Mouse (Mus musculus) limb, embryonic 15.5 days (tissue): ENCODE data around the gene Mtmr2. TPM values are rescaled to one million over a fixed set of nuclear protein-coding genes. Genes with fewer than 3 reads are reported as not detected.
"Not testable (repeated sequence)": the region's sequence is repeated elsewhere in the genome, so short reads cannot be mapped to it uniquely, and the experiment has no call there.

Experiments used
- ATAC-seq: fragments of 200-750 bp; cut with Nextera tagmentation; 2 replicates; pipeline ENCODE4 v1.8.0; 2017; ENCODE audit warnings: low read depth, moderate TSS enrichment; ENCODE audit not compliant: insufficient number of reproducible peaks, low FRiP score, low TSS enrichment
- H3K27ac ChIP-seq: fragments of 300-500 bp; sonication (generic); 2 replicates; pipeline ENCODE4 v1.5.1; 2015; ENCODE audit warnings: moderate library complexity, mild to moderate bottlenecking, inconsistent platforms
- H3K27me3 ChIP-seq: fragments of 300-500 bp; sonication (generic); 2 replicates; pipeline ENCODE4 v1.6.1; 2015; ENCODE audit warnings: inconsistent platforms
- H3K36me3 ChIP-seq: fragments of 300-500 bp; sonication (generic); 2 replicates; pipeline ENCODE4 v1.6.1; 2015; ENCODE audit warnings: inconsistent platforms
- H3K4me1 ChIP-seq: fragments of 300-500 bp; sonication (generic); 2 replicates; pipeline ENCODE4 v1.6.1; 2015; ENCODE audit warnings: inconsistent platforms
- H3K4me2 ChIP-seq: fragments of 300-500 bp; sonication (generic); 2 replicates; pipeline ENCODE4 v1.6.1; 2015; ENCODE audit warnings: mild to moderate bottlenecking, inconsistent platforms
- H3K4me3 ChIP-seq: fragments of 300-500 bp; sonication (generic); 2 replicates; pipeline ENCODE4 v1.5.1; 2015; ENCODE audit warnings: mild to moderate bottlenecking, inconsistent platforms
- H3K9ac ChIP-seq: fragments of 300-500 bp; sonication (generic); 2 replicates; pipeline ENCODE4 v1.6.1; 2015; ENCODE audit warnings: inconsistent platforms
- H3K9me3 ChIP-seq: fragments of 300-500 bp; sonication (generic); 2 replicates; pipeline ENCODE4 v1.6.1; 2016; ENCODE audit warnings: inconsistent platforms
- WGBS: fragments of 180-500 bp; shearing (Covaris S2); methylation state at CpG from one replicate; pipeline ENCODE4 v1.1.7; 2015; 5-methylcytosine and 5-hydroxymethylcytosine counted together
- polyA plus RNA-seq: library from polyadenylated mRNA; unstranded; fragments of >200 nt; fragmentation: Nextera tagmentation; extraction: Ambion mirVana; gene quantifications from 2 replicates; pipeline ENCODE4 v1.2.1, GENCODE M21; 2015

Gene Mtmr2
- polyA plus RNA-seq, 1 experiment from 2014 or later = 76.1 TPM

DNA sequence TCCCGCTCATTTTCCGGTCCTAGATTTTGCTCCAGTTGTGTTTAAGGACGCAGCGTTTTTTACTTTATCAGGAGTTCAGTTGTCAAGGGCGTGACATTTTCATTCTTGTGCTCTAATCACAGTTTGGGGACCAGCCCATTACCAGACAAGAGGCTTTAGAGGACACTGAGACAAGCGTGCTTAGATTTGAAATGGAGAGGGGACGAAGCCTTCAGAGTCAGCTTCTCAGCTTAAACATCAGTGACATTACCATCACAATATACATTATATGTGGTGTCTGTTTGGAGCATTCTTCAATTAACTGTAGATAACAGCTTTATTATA, 1.4 kb downstream of the Mtmr2 start:
- Histone ChIP-seq H3K36me3 (no peaks in the 10 kb centered on the region), H3K27me3 (no peaks in the 10 kb centered on the region), H3K4me1 (peaks cover 6% of the 10 kb centered on the region), H3K4me2 (peak overlapping the region; percentile 57), H3K9me3 (no peaks in the 10 kb centered on the region), H3K9ac (peak overlapping the region; percentile 98), H3K27ac (peak overlapping the region; percentile 94), H3K4me3 (peak overlapping the region; percentile 99)
- ATAC-seq = no peak
- 4% methylated on average over 7 of the region's 7 CpGs for WGBS

DNA sequence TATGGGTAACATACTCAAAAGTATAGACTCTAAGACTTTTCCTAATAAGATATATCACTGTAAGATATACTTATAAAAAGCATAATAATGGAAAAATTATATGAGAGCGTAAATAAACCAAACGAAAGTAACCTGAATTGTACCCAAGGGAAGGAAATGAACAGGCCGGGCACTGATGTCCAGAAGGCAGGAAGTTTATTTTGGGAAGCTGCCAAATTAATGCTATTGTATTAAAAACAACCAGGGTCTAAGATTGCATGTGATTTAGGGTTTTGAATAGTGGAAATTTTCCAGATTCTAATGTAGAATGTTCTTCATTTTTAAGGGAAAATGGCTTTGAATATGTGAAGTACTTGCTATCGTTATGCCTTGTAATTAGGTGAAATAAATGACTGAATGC, 4.3 kb downstream of the Mtmr2 start:
- Histone ChIP-seq H3K4me1 (peaks cover 6% of the 10 kb centered on the region), H3K4me2 (no peak overlapping the region), H3K9ac (no peak overlapping the region), H3K4me3 (no peak overlapping the region), H3K36me3 (no peaks in the 10 kb centered on the region), H3K27ac (no peak overlapping the region), H3K27me3 (no peaks in the 10 kb centered on the region), H3K9me3 (no peaks in the 10 kb centered on the region)
- 74% methylated on average over 4 of the region's 4 CpGs for WGBS
- no peak for ATAC-seq

DNA sequence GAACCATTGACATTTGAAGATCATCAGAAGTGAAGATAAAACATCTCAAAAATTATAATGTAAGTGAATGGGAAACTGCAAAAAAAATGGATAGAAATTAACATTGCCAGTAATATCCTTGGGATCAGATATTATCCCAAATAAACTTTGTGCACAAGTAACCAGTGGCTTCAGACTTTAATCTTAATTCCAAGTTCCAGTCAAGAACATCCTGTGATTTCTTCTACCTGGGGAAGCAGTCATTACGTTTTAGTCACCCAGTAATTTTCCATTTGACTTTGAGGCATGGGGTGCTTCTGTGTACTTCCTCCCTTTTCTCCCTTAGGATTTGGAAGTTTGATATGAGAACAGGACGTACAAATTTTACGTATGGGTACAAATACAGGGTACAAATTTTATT, 12.2 kb downstream of the Mtmr2 start:
- Histone ChIP-seq H3K27me3 (no peaks in the 10 kb centered on the region), H3K36me3 (peaks cover 5% of the 10 kb centered on the region; the same call in 1 of the 2 replicates), H3K9me3 (no peaks in the 10 kb centered on the region), H3K4me2 (no peak overlapping the region), H3K4me1 (no peaks in the 10 kb centered on the region), H3K9ac (no peak overlapping the region), H3K4me3 (no peak overlapping the region), H3K27ac (no peak overlapping the region)
- no peak for ATAC-seq
- 88% methylated on average over 3 of the region's 3 CpGs for WGBS

DNA sequence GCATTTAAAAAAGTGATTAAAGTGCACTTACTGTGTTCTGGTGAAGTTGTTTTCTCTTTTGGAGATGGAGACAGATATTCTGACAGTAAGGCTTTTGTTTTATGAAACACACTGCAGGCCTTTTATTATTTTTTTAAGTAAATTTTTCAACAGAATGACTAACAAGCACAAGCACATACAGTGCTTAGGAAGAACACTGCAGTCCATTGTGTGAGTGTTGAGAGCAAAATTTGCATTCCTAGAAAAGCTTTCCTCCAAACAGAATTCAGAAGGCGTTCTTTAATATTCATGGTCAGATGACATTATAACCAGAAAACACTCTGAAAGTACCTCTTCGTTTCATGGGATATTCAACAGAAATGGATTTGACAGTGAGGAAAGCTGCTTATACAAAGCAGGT, 17.4 kb downstream of the Mtmr2 start:
- H3K27me3 ChIP-seq = no peaks in the 10 kb centered on the region
- H3K27ac ChIP-seq = no peak overlapping the region
- H3K4me2 ChIP-seq = no peak overlapping the region
- H3K9me3 ChIP-seq = no peaks in the 10 kb centered on the region
- H3K9ac ChIP-seq = no peak overlapping the region
- H3K4me3 ChIP-seq = no peak overlapping the region
- no peaks in the 10 kb centered on the region for H3K36me3 ChIP-seq
- no peaks in the 10 kb centered on the region for H3K4me1 ChIP-seq
- no peak for ATAC-seq
- whole genome bisulfite sequencing = 80% methylated on average over 2 of the region's 2 CpGs

DNA sequence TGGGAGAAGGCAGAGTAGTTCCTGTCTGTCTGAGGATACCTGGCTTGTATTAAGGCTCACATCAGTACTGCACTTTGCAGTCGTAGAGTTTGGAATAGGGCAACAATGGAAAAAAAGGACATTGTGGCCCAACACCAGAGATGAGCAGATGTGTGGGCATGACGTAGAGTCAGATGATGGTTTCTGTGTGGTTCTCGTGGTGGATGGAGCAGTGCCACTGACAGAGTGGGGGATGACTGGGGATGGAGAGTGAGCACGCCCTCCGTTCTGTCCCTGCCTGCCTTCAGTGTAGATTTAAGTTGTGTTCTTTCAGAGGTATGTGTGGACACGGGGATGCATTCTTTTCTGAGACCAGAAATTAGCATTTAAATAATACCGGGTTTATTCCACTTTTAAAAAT, 18.4 kb downstream of the Mtmr2 start:
- Histone ChIP-seq H3K9ac (no peak overlapping the region), H3K4me3 (no peak overlapping the region), H3K4me1 (no peaks in the 10 kb centered on the region), H3K27me3 (no peaks in the 10 kb centered on the region), H3K9me3 (no peaks in the 10 kb centered on the region), H3K4me2 (no peak overlapping the region), H3K36me3 (no peaks in the 10 kb centered on the region), H3K27ac (no peak overlapping the region)
- WGBS = 89% methylated on average over 7 of the region's 7 CpGs
- ATAC-seq = no peak

DNA sequence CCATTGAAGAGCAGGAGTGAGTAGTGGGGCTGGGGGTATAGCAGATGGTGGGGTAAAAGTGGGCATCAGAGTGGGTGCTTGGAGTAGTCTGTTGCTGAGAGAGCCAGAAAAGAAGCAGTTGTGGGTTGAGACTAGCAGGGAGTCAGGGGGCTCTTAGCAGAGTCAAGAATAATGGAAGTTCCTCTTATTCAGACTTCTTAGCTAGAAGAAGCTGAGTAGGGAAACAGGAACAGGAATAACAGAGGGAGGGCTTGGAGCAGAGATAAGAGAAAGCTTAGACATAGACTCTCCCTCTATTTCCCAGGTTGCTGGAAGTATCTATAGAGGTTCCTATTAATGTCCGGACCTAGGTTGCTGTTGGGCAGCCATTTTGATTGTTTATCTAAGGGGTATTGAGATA, 26.5 kb downstream of the Mtmr2 start:
- H3K4me3 ChIP-seq = no peak overlapping the region

DNA sequence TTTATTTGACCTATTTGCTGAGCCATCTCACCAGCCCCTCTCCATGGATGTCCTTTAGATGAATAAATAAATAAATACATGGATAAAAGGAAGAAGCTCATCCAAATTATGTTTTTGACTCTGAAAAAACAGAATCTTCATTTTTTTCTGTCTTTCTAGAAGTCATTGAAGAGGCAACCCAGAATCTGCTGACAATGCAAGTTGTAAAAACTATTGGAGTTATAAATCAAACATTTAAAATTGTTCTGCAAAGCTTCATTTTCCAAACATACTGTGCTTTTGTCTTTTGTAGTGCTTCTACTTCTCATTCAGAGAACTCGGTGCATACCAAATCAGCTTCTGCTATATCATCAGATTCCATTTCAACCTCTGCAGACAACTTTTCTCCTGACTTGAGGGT, 33.8 kb downstream of the Mtmr2 start:
- Histone ChIP-seq H3K9me3 (no peaks in the 10 kb centered on the region), H3K4me2 (no peak overlapping the region), H3K4me3 (no peak overlapping the region), H3K9ac (no peak overlapping the region), H3K27me3 (no peaks in the 10 kb centered on the region), H3K27ac (no peak overlapping the region), H3K4me1 (no peaks in the 10 kb centered on the region), H3K36me3 (peaks cover 19% of the 10 kb centered on the region)
- WGBS = 91% methylated on average over 1 of the region's 1 CpGs
- no peak for ATAC-seq

More for the DNA sequence above, 26.5 kb downstream of the Mtmr2 start:
- no peaks in the 10 kb centered on the region for H3K27me3 ChIP-seq
- H3K9ac ChIP-seq = no peak overlapping the region
- H3K4me1 ChIP-seq = no peaks in the 10 kb centered on the region
- no peak overlapping the region for H3K4me2 ChIP-seq
- no peak for ATAC-seq
- H3K36me3 ChIP-seq = no peaks in the 10 kb centered on the region
- 93% methylated on average over 1 of the region's 1 CpGs for WGBS
- no peaks in the 10 kb centered on the region for H3K9me3 ChIP-seq
- H3K27ac ChIP-seq = no peak overlapping the region

DNA sequence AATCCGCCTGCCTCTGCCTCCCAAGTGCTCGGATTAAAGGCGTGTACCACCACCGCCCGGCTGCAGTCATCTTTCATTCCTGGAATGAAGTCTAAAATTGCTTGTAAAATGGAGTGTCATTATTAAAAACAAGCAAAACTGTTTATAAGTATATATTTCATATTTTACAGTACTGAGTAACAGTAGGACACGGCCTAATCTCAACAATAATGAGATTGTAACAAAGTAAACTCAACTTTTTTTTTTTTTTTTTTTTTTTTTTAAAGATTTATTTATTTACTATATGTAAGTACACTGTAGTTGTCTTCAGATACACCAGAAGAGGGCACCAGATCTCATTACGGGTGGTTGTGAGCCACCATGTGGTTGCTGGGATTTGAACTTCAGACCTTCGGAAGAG, 42.7 kb downstream of the Mtmr2 start:
- not testable (repeated sequence) for H3K9ac ChIP-seq, H3K4me3 ChIP-seq, H3K4me1 ChIP-seq, H3K4me2 ChIP-seq, ATAC-seq, H3K27me3 ChIP-seq, H3K27ac ChIP-seq, H3K9me3 ChIP-seq
- peaks cover 65% of the 10 kb centered on the region for H3K36me3 ChIP-seq
- 94% methylated on average over 8 of the region's 8 CpGs for WGBS

DNA sequence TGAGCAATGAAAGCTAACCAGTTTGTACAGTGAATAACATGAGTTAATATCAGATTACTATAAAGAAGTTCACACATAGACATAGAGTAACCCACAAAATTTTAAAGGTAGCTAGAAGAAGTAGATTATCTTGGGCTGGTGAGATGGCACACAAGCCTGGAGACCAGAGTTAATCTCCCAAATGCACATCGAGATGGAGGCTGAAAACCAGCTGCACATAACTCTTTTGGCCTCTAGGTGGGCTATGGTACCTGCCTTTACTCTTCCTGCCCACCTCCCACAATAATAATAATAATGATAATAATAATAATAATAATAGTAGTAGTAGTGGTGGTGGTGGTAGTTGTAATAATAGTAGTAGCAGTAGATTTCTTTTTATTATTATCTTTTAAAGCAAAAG, 46.1 kb downstream of the Mtmr2 start:
- no peaks in the 10 kb centered on the region for H3K27me3 ChIP-seq
- H3K36me3 ChIP-seq = peaks cover 61% of the 10 kb centered on the region
- no peak overlapping the region for H3K27ac ChIP-seq
- no peaks in the 10 kb centered on the region for H3K4me1 ChIP-seq
- 88% methylated on average over 1 of the region's 1 CpGs for WGBS
- no peak for ATAC-seq
- H3K4me3 ChIP-seq = no peak overlapping the region
- no peak overlapping the region for H3K9ac ChIP-seq
- no peaks in the 10 kb centered on the region for H3K9me3 ChIP-seq
- no peak overlapping the region for H3K4me2 ChIP-seq

DNA sequence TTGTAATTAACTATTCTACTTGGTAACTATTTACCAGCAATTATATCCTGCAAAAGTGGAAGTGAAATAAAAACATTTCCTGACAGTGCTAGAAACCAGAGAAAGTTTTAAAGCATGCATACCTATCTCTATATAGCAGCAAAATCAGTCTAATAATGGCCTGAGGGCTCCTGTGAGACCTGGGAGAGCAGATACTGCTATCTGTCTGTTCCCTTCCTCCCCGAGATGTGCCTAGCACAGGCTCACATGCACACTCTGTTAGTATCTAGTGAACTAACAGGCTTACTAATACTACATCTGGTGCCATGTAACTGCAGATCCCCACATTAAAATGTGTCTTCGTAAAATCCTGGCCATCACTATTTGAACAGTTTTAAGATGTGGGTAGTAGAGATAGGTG, 46.5 kb downstream of the Mtmr2 start:
- H3K27ac ChIP-seq = no peak overlapping the region
- H3K36me3 ChIP-seq = peaks cover 61% of the 10 kb centered on the region
- no peaks in the 10 kb centered on the region for H3K27me3 ChIP-seq
- WGBS = 81% methylated on average over 2 of the region's 2 CpGs
- no peak overlapping the region for H3K4me2 ChIP-seq
- no peaks in the 10 kb centered on the region for H3K4me1 ChIP-seq
- no peak for ATAC-seq
- no peak overlapping the region for H3K4me3 ChIP-seq
- H3K9ac ChIP-seq = no peak overlapping the region
- H3K9me3 ChIP-seq = no peaks in the 10 kb centered on the region

DNA sequence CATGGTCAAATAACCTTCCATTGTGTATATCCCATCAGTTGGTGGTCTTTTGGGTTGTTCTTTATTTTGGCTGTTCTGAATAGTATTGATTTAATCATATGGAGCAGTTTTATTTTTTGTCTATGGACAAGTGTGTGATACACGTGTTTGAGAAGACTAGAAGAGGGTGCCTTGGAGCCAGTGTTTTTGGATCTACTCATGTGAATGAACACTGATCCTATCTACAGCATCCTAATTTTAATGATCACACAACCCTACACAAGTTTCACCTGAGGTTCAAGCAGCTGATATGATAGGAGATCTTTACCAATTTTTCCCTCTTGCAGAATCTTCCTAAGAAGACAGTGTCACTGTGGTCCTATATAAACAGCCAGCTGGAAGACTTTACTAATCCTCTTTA, 56.3 kb downstream of the Mtmr2 start:
- no peaks in the 10 kb centered on the region for H3K9me3 ChIP-seq
- no peak for ATAC-seq
- no peaks in the 10 kb centered on the region for H3K4me1 ChIP-seq
- peaks cover 63% of the 10 kb centered on the region for H3K36me3 ChIP-seq
- H3K9ac ChIP-seq = no peak overlapping the region
- no peak overlapping the region for H3K27ac ChIP-seq
- no peaks in the 10 kb centered on the region for H3K27me3 ChIP-seq
- WGBS = 85% methylated on average over 1 of the region's 1 CpGs
- no peak overlapping the region for H3K4me2 ChIP-seq
- H3K4me3 ChIP-seq = no peak overlapping the region

DNA sequence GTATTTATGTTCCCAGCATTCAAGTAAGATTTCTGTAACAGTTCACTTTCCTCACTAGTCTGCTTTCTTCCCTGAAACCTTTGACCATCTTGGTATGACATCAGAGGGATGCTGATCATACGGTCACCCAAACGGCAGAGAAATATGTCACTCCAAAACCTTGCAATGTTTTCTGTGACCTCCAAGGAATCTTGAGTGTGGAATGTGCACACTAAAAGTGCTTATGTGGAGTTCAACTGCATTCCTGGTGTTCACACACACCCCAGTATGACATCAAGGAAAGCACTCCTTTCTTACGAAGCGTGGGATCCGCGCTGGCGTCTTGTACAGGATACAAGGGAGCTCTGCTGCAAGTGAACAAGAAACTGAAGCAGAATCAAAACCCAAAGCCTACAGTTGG, 58.6 kb downstream of the Mtmr2 start:
- no peak overlapping the region for H3K9ac ChIP-seq
- H3K27me3 ChIP-seq = no peaks in the 10 kb centered on the region
- no peak overlapping the region for H3K4me3 ChIP-seq
- H3K4me1 ChIP-seq = no peaks in the 10 kb centered on the region
- peaks cover 68% of the 10 kb centered on the region for H3K36me3 ChIP-seq
- 91% methylated on average over 7 of the region's 7 CpGs for WGBS
- H3K9me3 ChIP-seq = no peaks in the 10 kb centered on the region
- ATAC-seq = no peak
- H3K4me2 ChIP-seq = no peak overlapping the region
- H3K27ac ChIP-seq = no peak overlapping the region

DNA sequence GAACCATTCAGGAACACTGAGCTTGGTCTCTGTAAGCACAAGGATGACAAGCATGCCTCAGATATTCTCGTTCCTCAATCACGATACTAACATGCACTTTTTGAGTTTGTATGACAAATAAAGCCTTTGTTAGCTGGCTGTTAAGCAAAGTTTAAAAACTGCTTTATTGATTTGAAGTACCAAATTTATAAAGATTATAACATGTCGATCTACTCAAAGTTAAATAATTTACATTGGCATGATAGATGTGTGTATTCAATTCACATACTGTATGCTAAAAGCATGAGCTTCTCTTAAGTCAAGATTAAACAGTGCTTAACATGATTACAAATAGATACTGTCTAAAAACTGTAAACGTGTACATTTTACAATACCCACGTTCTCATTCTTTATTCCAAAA, 59.4 kb downstream of the Mtmr2 start:
- H3K9ac ChIP-seq = no peak overlapping the region
- 89% methylated on average over 5 of the region's 5 CpGs for WGBS
- H3K4me1 ChIP-seq = no peaks in the 10 kb centered on the region

More for the DNA sequence above, 59.4 kb downstream of the Mtmr2 start:
- ATAC-seq = no peak
- H3K4me2 ChIP-seq = no peak overlapping the region
- no peak overlapping the region for H3K27ac ChIP-seq
- H3K9me3 ChIP-seq = no peaks in the 10 kb centered on the region
- peaks cover 72% of the 10 kb centered on the region for H3K36me3 ChIP-seq
- H3K27me3 ChIP-seq = no peaks in the 10 kb centered on the region
- no peak overlapping the region for H3K4me3 ChIP-seq
